Mouse (Mus musculus): ENCODE measurements around the gene Syn2. TPM values are rescaled to one million over a fixed set of nuclear protein-coding genes. Genes with fewer than 3 reads are reported as not detected.

Syn2 gene
- total RNA-seq (2021) (1 to 10 TPM; 4.4 to 4.5 TPM), polyA plus RNA-seq (2012; rRNA removed) (5.4 and 5.6 TPM in 2 replicates)
- long read RNA-seq, partial matches to known transcripts = 1 of 6 reads
- long read RNA-seq, other reads (novel, unspliced or antisense) = 2 of 6 reads

DNA sequence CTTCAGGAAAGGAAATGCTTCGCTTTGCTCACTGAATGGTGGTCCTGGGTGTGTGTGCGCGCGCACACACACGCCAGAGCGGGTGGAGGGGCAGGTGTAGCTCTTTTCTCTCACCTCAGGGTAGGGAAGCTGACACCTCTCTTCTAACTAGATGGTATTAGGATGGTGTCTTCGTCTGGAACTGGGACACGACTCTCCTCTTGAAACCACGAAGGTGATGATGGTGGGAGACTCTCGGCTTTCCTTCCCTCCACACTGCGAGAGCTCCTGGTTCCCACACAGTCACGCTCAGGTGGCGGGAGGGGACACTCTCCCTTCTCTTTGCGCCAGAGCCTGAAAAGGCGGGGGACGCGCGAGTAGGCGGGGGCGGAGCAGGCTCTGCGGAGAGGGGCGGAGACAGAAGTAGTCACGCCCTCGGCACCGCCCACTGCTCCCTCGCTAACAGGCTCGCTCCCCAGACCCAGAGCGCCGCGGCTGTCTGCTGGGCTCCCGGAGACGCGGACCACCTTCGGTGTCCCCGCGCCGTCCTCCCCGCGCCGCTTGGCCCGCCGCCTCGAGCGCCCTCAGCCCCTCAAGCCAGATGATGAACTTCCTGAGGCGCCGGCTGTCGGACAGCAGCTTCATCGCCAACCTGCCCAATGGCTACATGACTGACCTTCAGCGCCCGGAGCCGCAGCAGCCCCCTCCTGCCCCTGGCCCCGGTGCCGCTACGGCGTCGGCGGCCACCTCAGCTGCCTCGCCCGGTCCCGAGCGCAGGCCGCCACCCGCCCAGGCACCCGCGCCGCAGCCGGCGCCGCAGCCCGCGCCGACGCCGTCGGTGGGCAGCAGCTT, at the start of gene Syn2:
TSS of gene Syn2 (plus strand) at position 402 of the 831 bp plus-strand sequence.
- no peak within 1 kb of the TSS for H3K27ac ChIP-seq
- intact Hi-C loops (cut with DNase I) = no loop called here
- peaks cover 1% of the 10 kb centered on the region; the same call in 1 of the 2 replicates for H3K4me1 ChIP-seq (ENCODE audit: control insufficient read depth, insufficient read depth, low read length)
- H3K4me3 ChIP-seq = peak within 1 kb of the TSS; percentile 56
- TF ChIP-seq POLR2A (IDR thresholded peaks at IDR 0.05; ENCODE audit: insufficient read depth, low read depth, low read length) (no peak), EP300 (IDR thresholded peaks at IDR 0.05; ENCODE audit: insufficient read depth, low read depth, low read length) (no peak), CTCF (IDR thresholded peaks at IDR 0.05) (no peak)
- peak; percentile 74 to 84 for DNase-seq
- WGBS = 2% methylated on average over 75 of the region's 75 CpGs
- H3K9ac ChIP-seq (ENCODE audit: low read depth, low read length) = peak within 1 kb of the TSS; percentile 56
- H3K79me2 ChIP-seq (replicated peaks; ENCODE audit: control insufficient read depth, insufficient read depth, low read length) = no peaks in the 10 kb centered on the region
- H3K36me3 ChIP-seq (ENCODE audit: control insufficient read depth, insufficient read depth, low read length) = no peaks in the 10 kb centered on the region
- peaks cover 10% of the 10 kb centered on the region for H3K27me3 ChIP-seq (ENCODE audit: control insufficient read depth, insufficient read depth, low read length)

DNA sequence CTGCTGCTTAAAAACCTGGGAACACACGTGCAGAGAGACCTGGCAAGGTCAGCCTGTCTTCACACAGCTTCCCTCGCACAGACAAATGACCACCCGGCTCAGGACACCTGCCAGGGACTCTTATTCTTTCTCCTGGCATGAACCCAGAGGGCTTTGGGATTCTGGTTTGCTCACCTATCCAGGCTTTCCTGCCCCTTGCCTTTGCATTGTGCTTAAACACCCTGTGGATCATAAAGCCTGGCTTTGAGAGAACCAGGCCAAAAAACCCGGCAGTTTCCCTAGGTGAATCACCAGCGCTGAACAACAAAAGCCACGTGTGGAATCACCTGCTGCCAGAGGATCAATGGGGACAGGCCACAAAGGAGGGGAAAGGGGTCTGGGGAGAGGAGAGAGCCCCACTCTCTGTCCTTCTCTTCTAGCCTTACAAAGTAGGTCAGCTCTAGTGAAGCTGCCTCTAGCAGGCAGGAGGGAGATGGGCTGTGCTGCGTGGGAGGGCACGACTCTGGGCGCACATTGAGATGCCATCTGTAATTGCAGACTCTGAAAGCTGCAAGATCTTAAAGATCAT, 49.3 kb upstream of the Syn2 start:
- no peak for DNase-seq
- Histone ChIP-seq H3K27me3 (ENCODE audit: control insufficient read depth, insufficient read depth, low read length) (no peaks in the 10 kb centered on the region), H3K9ac (ENCODE audit: low read depth, low read length) (no peak overlapping the region), H3K36me3 (ENCODE audit: control insufficient read depth, insufficient read depth, low read length) (no peaks in the 10 kb centered on the region), H3K79me2 (replicated peaks; ENCODE audit: control insufficient read depth, insufficient read depth, low read length) (no peaks in the 10 kb centered on the region), H3K4me1 (ENCODE audit: control insufficient read depth, insufficient read depth, low read length) (no peaks in the 10 kb centered on the region), H3K27ac (no peak overlapping the region), H3K4me3 (no peak overlapping the region)
- intact Hi-C loops (cut with DNase I) = no loop called here
- no peak for TF ChIP-seq EP300 (IDR thresholded peaks at IDR 0.05; ENCODE audit: insufficient read depth, low read depth, low read length)
- 54% methylated on average over 9 of the region's 9 CpGs for WGBS

DNA sequence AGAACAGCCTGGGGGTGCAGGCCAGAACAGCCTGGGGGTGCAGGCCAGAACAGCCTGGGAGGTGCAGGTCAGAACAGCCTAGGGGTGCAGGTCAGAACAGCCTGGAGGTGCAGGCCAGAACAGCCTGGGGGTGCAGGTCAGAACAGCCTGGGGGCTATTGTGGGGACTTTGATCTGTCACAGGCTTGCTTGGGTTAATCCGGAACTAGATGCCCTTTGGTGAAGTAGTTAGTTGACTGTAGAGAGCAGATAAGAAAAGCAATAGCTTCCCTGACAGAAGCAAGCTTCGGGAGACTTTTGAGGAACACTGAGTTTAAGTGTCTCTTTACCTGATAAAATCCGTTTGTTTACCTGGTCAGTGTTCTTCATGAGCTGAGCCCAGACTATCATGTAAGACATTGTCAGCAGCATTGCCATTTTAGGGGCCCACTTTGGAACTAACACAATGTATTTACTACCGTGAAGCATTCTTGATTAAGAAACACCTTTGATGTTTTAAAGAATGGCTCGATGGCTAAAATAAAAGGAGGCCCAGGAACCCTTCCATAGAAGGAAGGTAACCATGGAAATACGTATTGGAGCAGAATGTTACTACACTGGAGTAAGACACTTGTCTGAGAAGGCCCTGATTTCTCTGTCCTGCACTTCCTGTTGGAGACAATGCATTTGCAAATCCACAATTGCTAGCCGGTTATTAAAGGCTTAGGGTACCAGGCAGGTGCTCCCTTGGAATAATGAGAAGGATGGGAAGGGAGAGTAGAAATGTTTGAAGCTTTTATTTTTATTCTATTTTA, 46.2 kb upstream of the Syn2 start:
- intact Hi-C loops (cut with DNase I) = no loop called here
- Histone ChIP-seq H3K9ac (ENCODE audit: low read depth, low read length) (no peak overlapping the region), H3K4me3 (no peak overlapping the region), H3K27me3 (ENCODE audit: control insufficient read depth, insufficient read depth, low read length) (no peaks in the 10 kb centered on the region), H3K27ac (no peak overlapping the region), H3K4me1 (ENCODE audit: control insufficient read depth, insufficient read depth, low read length) (no peaks in the 10 kb centered on the region), H3K36me3 (ENCODE audit: control insufficient read depth, insufficient read depth, low read length) (no peaks in the 10 kb centered on the region), H3K79me2 (replicated peaks; ENCODE audit: control insufficient read depth, insufficient read depth, low read length) (no peaks in the 10 kb centered on the region)
- WGBS = 70% methylated on average over 7 of the region's 7 CpGs
- DNase-seq = no peak
- no peak for TF ChIP-seq POLR2A (IDR thresholded peaks at IDR 0.05; ENCODE audit: insufficient read depth, low read depth, low read length)
- TF ChIP-seq EP300 (IDR thresholded peaks at IDR 0.05; ENCODE audit: insufficient read depth, low read depth, low read length) = no peak
- TF ChIP-seq CTCF (IDR thresholded peaks at IDR 0.05) = no peak

DNA sequence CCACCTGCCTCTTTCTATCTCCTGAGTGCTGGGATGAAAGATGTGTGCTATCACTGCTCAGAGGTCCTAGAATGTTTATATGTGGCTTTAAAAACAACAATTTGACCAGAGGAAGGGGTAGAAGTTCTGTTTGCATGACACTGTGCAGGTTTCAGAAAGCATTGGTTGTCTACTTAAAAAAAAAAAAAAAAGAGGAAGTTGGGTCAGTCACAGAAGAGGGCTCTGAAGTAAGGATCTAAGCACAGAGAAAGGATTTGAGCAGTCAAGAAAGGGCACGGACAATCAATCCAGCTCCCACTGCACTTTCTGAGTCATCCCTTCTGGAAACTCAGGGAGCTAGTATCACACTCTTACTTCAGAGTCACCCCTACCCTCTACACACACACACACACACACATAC, 43.0 kb upstream of the Syn2 start:
- Histone ChIP-seq H3K9ac (ENCODE audit: low read depth, low read length) (no peak overlapping the region), H3K79me2 (replicated peaks; ENCODE audit: control insufficient read depth, insufficient read depth, low read length) (no peaks in the 10 kb centered on the region), H3K36me3 (ENCODE audit: control insufficient read depth, insufficient read depth, low read length) (no peaks in the 10 kb centered on the region), H3K27ac (no peak overlapping the region), H3K27me3 (ENCODE audit: control insufficient read depth, insufficient read depth, low read length) (no peaks in the 10 kb centered on the region), H3K4me1 (ENCODE audit: control insufficient read depth, insufficient read depth, low read length) (no peaks in the 10 kb centered on the region), H3K4me3 (no peak overlapping the region)
- TF ChIP-seq CTCF (IDR thresholded peaks at IDR 0.05) (no peak), EP300 (IDR thresholded peaks at IDR 0.05; ENCODE audit: insufficient read depth, low read depth, low read length) (no peak), POLR2A (IDR thresholded peaks at IDR 0.05; ENCODE audit: insufficient read depth, low read depth, low read length) (no peak)
- no peak for DNase-seq
- intact Hi-C loops (cut with DNase I) = no loop called here
- 31% methylated on average over 1 of the region's 1 CpGs for WGBS

DNA sequence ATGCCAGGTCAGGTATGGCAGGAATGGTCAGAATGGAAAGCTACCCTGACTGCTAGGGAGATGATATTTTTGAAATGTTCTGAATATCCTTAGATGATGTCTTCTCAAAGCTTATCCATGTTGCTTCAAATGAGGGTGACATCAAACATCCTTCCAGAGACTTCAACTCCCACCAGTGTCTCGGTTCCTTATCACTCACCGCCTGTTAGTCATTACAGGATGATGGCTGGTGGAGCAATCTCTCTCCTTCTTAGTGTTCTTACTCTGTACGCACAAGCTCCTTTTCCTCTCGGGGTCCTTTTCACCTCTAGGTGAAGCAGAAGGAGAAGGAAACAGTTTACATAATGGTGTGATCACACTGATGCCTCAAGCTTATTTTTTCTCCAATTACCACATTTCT, 32.2 kb upstream of the Syn2 start:
- H3K4me1 ChIP-seq (ENCODE audit: control insufficient read depth, insufficient read depth, low read length) = no peaks in the 10 kb centered on the region
- no peak overlapping the region for H3K9ac ChIP-seq (ENCODE audit: low read depth, low read length)
- no peak overlapping the region for H3K27ac ChIP-seq
- no peak for TF ChIP-seq EP300 (IDR thresholded peaks at IDR 0.05; ENCODE audit: insufficient read depth, low read depth, low read length)
- no peak for TF ChIP-seq POLR2A (IDR thresholded peaks at IDR 0.05; ENCODE audit: insufficient read depth, low read depth, low read length)
- no peaks in the 10 kb centered on the region for H3K79me2 ChIP-seq (replicated peaks; ENCODE audit: control insufficient read depth, insufficient read depth, low read length)
- intact Hi-C loops (cut with DNase I) = no loop called here
- WGBS = 36% methylated on average over 4 of the region's 4 CpGs
- no peak for DNase-seq
- H3K4me3 ChIP-seq = no peak overlapping the region
- H3K36me3 ChIP-seq (ENCODE audit: control insufficient read depth, insufficient read depth, low read length) = no peaks in the 10 kb centered on the region
- H3K27me3 ChIP-seq (ENCODE audit: control insufficient read depth, insufficient read depth, low read length) = no peaks in the 10 kb centered on the region
